Mouse (Mus musculus): ENCODE measurements at regions not wholly inside any gene's neighbourhood (a gene's known extent, or its start where the extent isn't known, plus 50 kb on each side); places are given as distances from the start of the nearest gene placed in this dataset.
A peak's percentile ranks its signal among the peaks of the same experiment; 100 is the strongest.

- Histone ChIP-seq H3K36me3 (ENCODE audit: insufficient read depth, low read length) (no peaks in the 10 kb centered on the region), H3K9ac (replicated peaks; ENCODE audit: low read length) (peak overlapping the region; percentile 55), H3K27me3 (ENCODE audit: insufficient read depth, low read length) (no peaks in the 10 kb centered on the region), H3K9me3 (ENCODE audit: low read length) (no peaks in the 10 kb centered on the region), H3K4me2 (replicated peaks; ENCODE audit: low read depth, low read length) (peak overlapping the region; percentile 29; the same call in 1 of the 2 replicates), H3K4me3 (ENCODE audit: low read length) (no peak overlapping the region), H3K4me1 (ENCODE audit: insufficient read depth, low read length) (peaks cover 23% of the 10 kb centered on the region), H3K27ac (ENCODE audit: low read length) (peak overlapping the region; percentile 97)
- 13% methylated on average over 7 of the region's 7 CpGs for WGBS
- peak; percentile 87 for ATAC-seq (ENCODE audit: low FRiP score, low TSS enrichment)
Observed at GRCm38 (mm10) chr8:126698601-126699388, 105.0 kb upstream of the Irf2bp2 start.

DNA sequence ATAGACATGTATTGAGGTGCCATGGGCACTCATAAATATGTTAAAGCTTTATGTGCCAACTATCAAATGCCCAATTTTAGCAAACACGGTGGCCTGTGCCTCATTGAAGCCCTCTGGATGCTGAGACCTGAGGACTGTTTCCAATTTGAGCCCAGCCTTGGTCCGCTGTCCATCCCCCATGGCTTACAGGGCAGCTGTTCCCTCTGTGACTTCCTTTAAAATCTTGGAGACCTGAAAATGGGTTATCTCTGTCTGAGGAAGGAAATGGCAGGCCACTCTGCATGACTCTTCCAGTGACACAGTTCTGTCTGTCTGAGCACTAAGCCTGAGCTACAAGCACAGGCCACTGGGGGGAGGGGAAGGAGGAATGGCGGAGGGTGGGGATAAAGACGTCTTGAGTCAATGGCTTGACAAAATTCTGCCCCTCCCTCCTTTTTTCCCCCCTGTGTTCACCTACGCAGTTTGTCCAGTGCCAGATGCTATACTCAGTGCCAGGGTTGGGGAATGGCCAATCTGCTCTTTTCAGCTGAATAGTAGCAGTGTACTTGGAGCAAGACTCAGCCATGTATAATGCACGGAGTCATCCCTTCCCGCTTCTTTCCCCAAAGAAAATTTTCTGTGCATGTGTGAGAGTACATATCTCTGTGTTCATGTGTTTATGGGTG is 102.7 kb upstream of the Irf2bp2 start:
- Histone ChIP-seq H3K27me3 (ENCODE audit: insufficient read depth, low read length) (no peaks in the 10 kb centered on the region), H3K4me3 (ENCODE audit: low read length) (no peak overlapping the region), H3K9ac (replicated peaks; ENCODE audit: low read length) (no peak overlapping the region), H3K9me3 (ENCODE audit: low read length) (no peaks in the 10 kb centered on the region), H3K4me2 (replicated peaks; ENCODE audit: low read depth, low read length) (no peak overlapping the region), H3K27ac (ENCODE audit: low read length) (no peak overlapping the region), H3K36me3 (ENCODE audit: insufficient read depth, low read length) (no peaks in the 10 kb centered on the region), H3K4me1 (ENCODE audit: insufficient read depth, low read length) (peaks cover 23% of the 10 kb centered on the region)
- WGBS: 82% methylated on average over 7 of the region's 7 CpGs
- ATAC-seq (ENCODE audit: low FRiP score, low TSS enrichment): no peak

- Histone ChIP-seq H3K4me3 (ENCODE audit: low read length) (no peak overlapping the region), H3K9me3 (ENCODE audit: low read length) (no peaks in the 10 kb centered on the region), H3K36me3 (ENCODE audit: insufficient read depth, low read length) (no peaks in the 10 kb centered on the region), H3K4me2 (replicated peaks; ENCODE audit: low read depth, low read length) (no peak overlapping the region), H3K27ac (ENCODE audit: low read length) (no peak overlapping the region), H3K9ac (replicated peaks; ENCODE audit: low read length) (no peak overlapping the region), H3K4me1 (ENCODE audit: insufficient read depth, low read length) (peaks cover 14% of the 10 kb centered on the region), H3K27me3 (ENCODE audit: insufficient read depth, low read length) (no peaks in the 10 kb centered on the region)
- no peak for ATAC-seq (ENCODE audit: low FRiP score, low TSS enrichment)
- WGBS: 60% methylated on average over 7 of the region's 7 CpGs
Observed at GRCm38 (mm10) chr8:126694370-126694769, 100.6 kb upstream of the Irf2bp2 start.

DNA sequence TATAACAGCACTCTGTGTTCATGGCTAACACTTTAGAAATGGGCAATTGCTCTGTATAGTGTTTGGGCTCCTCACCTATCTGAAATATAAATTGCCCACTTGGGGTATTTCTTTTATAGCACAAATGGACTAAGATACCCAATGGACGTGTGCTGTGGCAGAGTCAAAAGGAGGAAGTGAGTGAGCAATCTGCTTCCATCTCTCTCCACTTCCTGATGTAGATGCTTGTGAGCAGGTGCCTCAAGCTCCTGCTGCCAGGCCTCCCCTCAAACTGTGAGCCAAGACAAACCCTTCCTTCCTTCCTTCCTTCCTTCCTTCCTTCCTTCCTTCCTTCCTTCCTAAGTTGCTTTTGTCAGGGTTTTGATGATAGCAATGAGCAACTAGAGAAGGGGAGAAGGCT is 99.9 kb upstream of the Irf2bp2 start:
- Histone ChIP-seq H3K36me3 (ENCODE audit: insufficient read depth, low read length) (no peaks in the 10 kb centered on the region), H3K9ac (replicated peaks; ENCODE audit: low read length) (no peak overlapping the region), H3K4me3 (ENCODE audit: low read length) (no peak overlapping the region), H3K27ac (ENCODE audit: low read length) (no peak overlapping the region), H3K27me3 (ENCODE audit: insufficient read depth, low read length) (no peaks in the 10 kb centered on the region), H3K4me2 (replicated peaks; ENCODE audit: low read depth, low read length) (no peak overlapping the region), H3K9me3 (ENCODE audit: low read length) (no peaks in the 10 kb centered on the region), H3K4me1 (ENCODE audit: insufficient read depth, low read length) (peaks cover 8% of the 10 kb centered on the region)
- no peak for ATAC-seq (ENCODE audit: low FRiP score, low TSS enrichment)
- 82% methylated on average over 1 of the region's 1 CpGs for WGBS

- H3K4me3 ChIP-seq (ENCODE audit: low read length): no peak overlapping the region
- no peak overlapping the region for H3K27ac ChIP-seq (ENCODE audit: low read length)
- H3K4me2 ChIP-seq (replicated peaks; ENCODE audit: low read depth, low read length): no peak overlapping the region
- ATAC-seq (ENCODE audit: low FRiP score, low TSS enrichment): no peak
- no peak overlapping the region for H3K9ac ChIP-seq (replicated peaks; ENCODE audit: low read length)
- no peaks in the 10 kb centered on the region for H3K36me3 ChIP-seq (ENCODE audit: insufficient read depth, low read length)
- 89% methylated on average over 3 of the region's 3 CpGs for WGBS
- H3K27me3 ChIP-seq (ENCODE audit: insufficient read depth, low read length): no peaks in the 10 kb centered on the region
- H3K4me1 ChIP-seq (ENCODE audit: insufficient read depth, low read length): peaks cover 8% of the 10 kb centered on the region; the same call in 1 of the 2 replicates
- H3K9me3 ChIP-seq (ENCODE audit: low read length): no peaks in the 10 kb centered on the region
Observed at GRCm38 (mm10) chr8:126692711-126693110, 98.9 kb upstream of the Irf2bp2 start.

DNA sequence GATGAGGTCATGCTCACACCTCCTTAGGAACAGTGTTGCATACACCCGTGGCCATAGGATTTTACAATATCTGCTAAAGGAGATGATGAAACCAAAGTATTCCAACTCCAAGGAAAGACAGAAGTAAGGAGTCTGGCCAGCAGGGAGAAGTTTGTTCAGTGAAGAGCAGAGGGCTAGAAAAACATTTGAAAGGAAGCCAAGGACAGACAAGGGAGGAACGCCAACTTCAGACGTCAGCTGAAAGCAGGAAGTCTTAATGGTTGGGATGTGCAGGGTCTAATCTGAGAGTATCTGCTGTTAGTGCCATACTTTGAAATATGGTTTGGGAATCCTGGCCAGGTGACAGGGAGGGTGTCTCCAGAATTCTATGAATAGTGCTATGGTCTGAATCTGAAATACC is 98.5 kb upstream of the Irf2bp2 start:
- no peak for ATAC-seq (ENCODE audit: low FRiP score, low TSS enrichment)
- 46% methylated on average over 3 of the region's 3 CpGs for WGBS

GRCm38 (mm10) chr8:126688450-126688849 is 94.7 kb upstream of the Irf2bp2 start:
- H3K36me3 ChIP-seq (ENCODE audit: insufficient read depth, low read length): no peaks in the 10 kb centered on the region
- H3K4me3 ChIP-seq (ENCODE audit: low read length): no peak overlapping the region
- H3K9me3 ChIP-seq (ENCODE audit: low read length): no peaks in the 10 kb centered on the region
- peaks cover 14% of the 10 kb centered on the region; the same call in 1 of the 2 replicates for H3K4me1 ChIP-seq (ENCODE audit: insufficient read depth, low read length)
- no peak overlapping the region for H3K9ac ChIP-seq (replicated peaks; ENCODE audit: low read length)
- no peak overlapping the region for H3K4me2 ChIP-seq (replicated peaks; ENCODE audit: low read depth, low read length)
- WGBS: 66% methylated on average over 5 of the region's 5 CpGs
- no peak for ATAC-seq (ENCODE audit: low FRiP score, low TSS enrichment)
- no peak overlapping the region for H3K27ac ChIP-seq (ENCODE audit: low read length)
- H3K27me3 ChIP-seq (ENCODE audit: insufficient read depth, low read length): no peaks in the 10 kb centered on the region

More for the DNA sequence above, 98.5 kb upstream of the Irf2bp2 start:
- Histone ChIP-seq H3K9ac (replicated peaks; ENCODE audit: low read length) (no peak overlapping the region), H3K27ac (ENCODE audit: low read length) (no peak overlapping the region), H3K36me3 (ENCODE audit: insufficient read depth, low read length) (no peaks in the 10 kb centered on the region), H3K4me3 (ENCODE audit: low read length) (no peak overlapping the region), H3K27me3 (ENCODE audit: insufficient read depth, low read length) (no peaks in the 10 kb centered on the region), H3K9me3 (ENCODE audit: low read length) (no peaks in the 10 kb centered on the region), H3K4me1 (ENCODE audit: insufficient read depth, low read length) (peaks cover 8% of the 10 kb centered on the region; the same call in 1 of the 2 replicates), H3K4me2 (replicated peaks; ENCODE audit: low read depth, low read length) (no peak overlapping the region)

DNA sequence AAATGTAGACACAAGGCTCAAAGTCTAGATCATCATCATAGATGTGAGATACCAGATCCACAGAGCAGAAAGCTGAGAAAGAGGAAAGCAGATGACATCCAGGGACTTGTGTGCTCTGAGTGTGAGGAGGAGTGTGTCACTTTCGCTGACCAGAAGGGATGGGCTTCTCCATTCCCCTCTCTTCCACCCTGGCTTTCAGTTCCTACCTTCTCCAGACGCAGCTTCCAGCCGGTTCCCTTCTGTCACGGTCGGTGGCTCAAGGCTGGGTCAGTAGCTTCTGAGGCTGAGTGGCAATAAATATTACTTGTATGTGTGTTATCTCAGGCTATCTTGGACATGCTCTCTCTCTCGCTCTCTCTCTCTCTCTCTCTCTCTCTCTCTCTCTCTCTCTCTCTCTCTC is 94.2 kb upstream of the Irf2bp2 start:
- H3K4me2 ChIP-seq (replicated peaks; ENCODE audit: low read depth, low read length): no peak overlapping the region
- H3K27me3 ChIP-seq (ENCODE audit: insufficient read depth, low read length): no peaks in the 10 kb centered on the region
- H3K36me3 ChIP-seq (ENCODE audit: insufficient read depth, low read length): no peaks in the 10 kb centered on the region
- H3K27ac ChIP-seq (ENCODE audit: low read length): no peak overlapping the region
- no peak overlapping the region for H3K9ac ChIP-seq (replicated peaks; ENCODE audit: low read length)
- ATAC-seq (ENCODE audit: low FRiP score, low TSS enrichment): peak; percentile 64; the same call in 1 of the 2 replicates
- WGBS: 21% methylated on average over 6 of the region's 6 CpGs
- H3K9me3 ChIP-seq (ENCODE audit: low read length): no peaks in the 10 kb centered on the region
- no peak overlapping the region for H3K4me3 ChIP-seq (ENCODE audit: low read length)
- H3K4me1 ChIP-seq (ENCODE audit: insufficient read depth, low read length): peaks cover 14% of the 10 kb centered on the region; the same call in 1 of the 2 replicates

DNA sequence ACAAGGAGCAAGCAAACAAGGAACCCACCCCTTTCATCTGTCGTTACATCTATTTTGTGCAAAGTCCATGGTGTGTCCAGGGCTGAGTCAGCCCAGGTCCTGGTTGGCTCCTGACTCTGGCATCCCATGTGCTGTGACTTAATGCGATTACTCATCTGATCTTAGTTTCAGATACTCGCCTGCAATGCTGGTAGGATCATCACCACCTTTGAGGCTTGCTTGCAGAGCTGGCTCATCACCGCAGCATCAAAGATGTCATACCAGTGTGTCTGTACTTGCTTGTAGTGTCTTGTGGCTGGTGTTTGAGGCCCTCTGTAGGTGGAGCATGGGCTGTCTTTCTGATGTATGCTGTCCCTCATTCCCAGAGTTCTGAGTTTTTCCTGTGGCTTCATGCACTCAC is 93.0 kb upstream of the Irf2bp2 start:
- 77% methylated on average over 4 of the region's 4 CpGs for whole genome bisulfite sequencing
- no peaks in the 10 kb centered on the region for H3K9me3 ChIP-seq (ENCODE audit: low read length)
- H3K4me3 ChIP-seq (ENCODE audit: low read length): no peak overlapping the region
- H3K27me3 ChIP-seq (ENCODE audit: insufficient read depth, low read length): no peaks in the 10 kb centered on the region
- H3K4me2 ChIP-seq (replicated peaks; ENCODE audit: low read depth, low read length): no peak overlapping the region
- peak overlapping the region; percentile 13 for H3K27ac ChIP-seq (ENCODE audit: low read length)
- peaks cover 21% of the 10 kb centered on the region for H3K4me1 ChIP-seq (ENCODE audit: insufficient read depth, low read length)
- no peak overlapping the region for H3K9ac ChIP-seq (replicated peaks; ENCODE audit: low read length)
- ATAC-seq (ENCODE audit: low FRiP score, low TSS enrichment): no peak
- H3K36me3 ChIP-seq (ENCODE audit: insufficient read depth, low read length): no peaks in the 10 kb centered on the region; the same call in 1 of the 2 replicates

- WGBS: 78% methylated on average over 6 of the region's 6 CpGs
- H3K27me3 ChIP-seq (ENCODE audit: insufficient read depth, low read length): no peaks in the 10 kb centered on the region
- H3K4me2 ChIP-seq (replicated peaks; ENCODE audit: low read depth, low read length): no peak overlapping the region
- H3K9ac ChIP-seq (replicated peaks; ENCODE audit: low read length): no peak overlapping the region
- H3K4me1 ChIP-seq (ENCODE audit: insufficient read depth, low read length): peaks cover 21% of the 10 kb centered on the region
- no peak overlapping the region for H3K4me3 ChIP-seq (ENCODE audit: low read length)
- ATAC-seq (ENCODE audit: low FRiP score, low TSS enrichment): no peak
- H3K27ac ChIP-seq (ENCODE audit: low read length): no peak overlapping the region
- H3K36me3 ChIP-seq (ENCODE audit: insufficient read depth, low read length): no peaks in the 10 kb centered on the region; the same call in 1 of the 2 replicates
- peaks cover 5% of the 10 kb centered on the region; the same call in 1 of the 2 replicates for H3K9me3 ChIP-seq (ENCODE audit: low read length)
Observed at GRCm38 (mm10) chr8:126685365-126685764, 91.6 kb upstream of the Irf2bp2 start.

Measured in kidney, embryonic 16.5 days (tissue).